Comparison of ENCODE assay signal across 18 mouse cellular contexts in the genomic region with DNA sequence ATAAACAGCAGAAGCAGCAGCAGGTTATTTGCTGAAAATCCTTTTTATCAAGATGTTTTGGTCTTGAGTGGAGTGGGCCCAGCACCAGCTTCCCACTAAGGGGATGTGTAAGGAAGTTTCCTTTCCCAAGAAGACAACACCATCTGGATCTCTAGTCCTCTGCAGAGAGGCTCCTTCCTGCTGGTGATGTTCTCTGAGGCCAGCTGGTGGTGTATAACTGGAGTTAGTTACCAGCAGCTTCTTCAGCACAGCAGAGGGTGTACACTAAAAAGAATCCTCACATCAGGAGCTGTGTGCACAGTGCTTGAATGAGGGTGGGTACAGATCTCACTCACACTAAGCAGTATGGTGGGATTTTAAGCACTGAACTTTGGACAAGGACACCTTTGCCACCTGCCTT.
DNase-seq lines count a peak whose midpoint lies in the region; ATAC-seq lines count a peak whose summit lies in the region.
"Had no signal": no experiment of that assay in that cellular context is flagged by ENCODE, and none has a peak within 500 bp of the region (broad histone marks: within the 10 kb centered on the region; RNA-seq: fewer than 3 reads in every experiment).

No protein-coding gene starts in this region.

- peak; percentile 23 for DNase-seq in layer of hippocampus, adult 11-12 months (ENCODE audit: low spot score)
- no peak for DNase-seq in layer of hippocampus, postnatal 25 days (ENCODE audit: extremely low spot score in 1 of 2, low spot score in 1 of 2)
- DNase-seq in brain, adult 2 months (ENCODE audit: low read depth, low spot score) = peak; percentile 69
- peak; percentile 53 for DNase-seq in layer of hippocampus, adult 9-11 months
- no peak for DNase-seq in lung, postnatal 14 days
- DNase-seq: adrenal gland, postnatal 25 days; cerebellum, postnatal 10 days; embryo, embryonic 11 days; heart, adult 18-20 months; heart, postnatal 10 days; lung, adult 18-20 months had no signal

- H3K27ac ChIP-seq in forebrain, embryonic 16.5 days (ENCODE audit: low read length) = no peak overlapping the region
- no peak overlapping the region for H3K27ac ChIP-seq in forebrain, embryonic 13.5 days
- H3K27ac ChIP-seq: hindbrain, embryonic 15.5 days; limb, embryonic 12.5 days; macrophage; midbrain, embryonic 13.5 days had no signal

- no peak overlapping the region for H3K9ac ChIP-seq in forebrain, embryonic 16.5 days (replicated peaks; ENCODE audit: low read depth, low read length)
- no peak overlapping the region for H3K9ac ChIP-seq in forebrain, embryonic 13.5 days
- H3K9ac ChIP-seq: hindbrain, embryonic 15.5 days; limb, embryonic 12.5 days; midbrain, embryonic 13.5 days had no signal

- no peak overlapping the region for H3K4me3 ChIP-seq in forebrain, embryonic 16.5 days (replicated peaks; ENCODE audit: low read length)
- H3K4me3 ChIP-seq in forebrain, embryonic 13.5 days = no peak overlapping the region
- H3K4me3 ChIP-seq: hindbrain, embryonic 15.5 days; limb, embryonic 12.5 days; midbrain, embryonic 13.5 days had no signal

- H3K27me3 ChIP-seq in forebrain, embryonic 16.5 days (replicated peaks; ENCODE audit: control insufficient read depth, insufficient read depth, low read length) = no peaks in the 10 kb centered on the region
- H3K27me3 ChIP-seq in forebrain, embryonic 13.5 days = no peaks in the 10 kb centered on the region
- H3K27me3 ChIP-seq: hindbrain, embryonic 15.5 days; midbrain, embryonic 13.5 days had no signal

- no peaks in the 10 kb centered on the region for H3K36me3 ChIP-seq in forebrain, embryonic 16.5 days (ENCODE audit: control insufficient read depth, insufficient read depth)
- H3K36me3 ChIP-seq in forebrain, embryonic 13.5 days (ENCODE audit: poor library complexity, severe bottlenecking) = no peaks in the 10 kb centered on the region
- H3K36me3 ChIP-seq: hindbrain, embryonic 15.5 days; limb, embryonic 12.5 days; midbrain, embryonic 13.5 days had no signal

- 0 out of 2 replicates have a peak, but pooled peaks have one; percentile 14 for ATAC-seq in forebrain, embryonic 16.5 days
- ATAC-seq in forebrain, embryonic 13.5 days = no peak
- ATAC-seq in activated CD4-positive, CD25-positive, alpha-beta regulatory T cell, adult 4 months = no peak
- ATAC-seq: midbrain, embryonic 13.5 days had no signal

- peaks cover 9% of the 10 kb centered on the region for H3K4me1 ChIP-seq in forebrain, embryonic 16.5 days (replicated peaks; ENCODE audit: control insufficient read depth, insufficient read depth, low read length)
- peaks cover 5% of the 10 kb centered on the region for H3K4me1 ChIP-seq in forebrain, embryonic 13.5 days
- H3K4me1 ChIP-seq: limb, embryonic 12.5 days had no signal

- no peak overlapping the region for H3K4me2 ChIP-seq in forebrain, embryonic 16.5 days (ENCODE audit: low read length)
- no peak overlapping the region for H3K4me2 ChIP-seq in forebrain, embryonic 13.5 days
- H3K4me2 ChIP-seq: hindbrain, embryonic 15.5 days; limb, embryonic 12.5 days; midbrain, embryonic 13.5 days had no signal

- H3K9me3 ChIP-seq in forebrain, embryonic 16.5 days (ENCODE audit: control insufficient read depth, low read length) = no peaks in the 10 kb centered on the region
- no peaks in the 10 kb centered on the region for H3K9me3 ChIP-seq in forebrain, embryonic 13.5 days (replicated peaks)
- H3K9me3 ChIP-seq: hindbrain, embryonic 15.5 days; limb, embryonic 12.5 days; midbrain, embryonic 13.5 days had no signal

Comparison
In these comparisons a context has a peak if more than half of its experiments do, and no peak if none do; other contexts are left out.
1. DNase-seq: peak in layer of hippocampus, adult 11-12 months (single experiment), brain, adult 2 months (single experiment) and layer of hippocampus, adult 9-11 months (single experiment); none in layer of hippocampus, postnatal 25 days (0 of 2) and lung, postnatal 14 days (single experiment).